Mouse (Mus musculus) R1 (cell line): ENCODE measurements around the gene Nucks1.

ENCODE experiments used
- DNase-seq: peaks from one replicate; pipeline ENCODE4 v3.0.0-alpha.2; 2018; ENCODE audit warnings: low read depth, low spot score

Gene Nucks1

DNA sequence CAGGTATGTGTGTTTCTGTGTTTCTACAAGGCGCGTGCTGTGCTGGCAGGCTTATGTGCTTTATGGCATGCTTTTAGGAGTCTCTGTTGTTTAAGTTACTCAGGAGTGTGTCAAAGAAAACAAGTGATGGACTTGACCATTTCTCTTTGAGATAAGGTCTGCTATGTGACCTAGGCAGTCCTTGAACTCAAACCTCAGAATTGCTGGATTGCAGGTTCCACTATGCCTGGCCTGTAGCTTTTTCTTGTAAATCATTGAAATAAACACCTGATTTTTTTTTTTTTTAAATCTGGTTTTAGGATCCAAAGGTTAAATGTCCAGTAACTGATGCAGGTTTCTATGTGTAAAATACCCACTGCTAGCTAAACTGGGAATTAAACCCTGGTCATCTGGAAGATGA is 8.7 kb downstream of the Nucks1 start:
- no peak for DNase-seq

- DNase-seq = no peak
Observed at GRCm38 (mm10) chr1:131922100-131922499, 11.8 kb downstream of the Nucks1 start.

- DNase-seq = no peak
Observed at GRCm38 (mm10) chr1:131933471-131933870, 23.1 kb downstream of the Nucks1 start.

- peak; percentile 83 for DNase-seq
Observed at GRCm38 (mm10) chr1:131937659-131938305, 27.4 kb downstream of the Nucks1 start.

- no peak for DNase-seq
Observed at GRCm38 (mm10) chr1:131938811-131939210, 28.5 kb downstream of the Nucks1 start.

- DNase-seq = peak; percentile 79
Observed at GRCm38 (mm10) chr1:131940711-131941244, 30.4 kb downstream of the Nucks1 start.

DNA sequence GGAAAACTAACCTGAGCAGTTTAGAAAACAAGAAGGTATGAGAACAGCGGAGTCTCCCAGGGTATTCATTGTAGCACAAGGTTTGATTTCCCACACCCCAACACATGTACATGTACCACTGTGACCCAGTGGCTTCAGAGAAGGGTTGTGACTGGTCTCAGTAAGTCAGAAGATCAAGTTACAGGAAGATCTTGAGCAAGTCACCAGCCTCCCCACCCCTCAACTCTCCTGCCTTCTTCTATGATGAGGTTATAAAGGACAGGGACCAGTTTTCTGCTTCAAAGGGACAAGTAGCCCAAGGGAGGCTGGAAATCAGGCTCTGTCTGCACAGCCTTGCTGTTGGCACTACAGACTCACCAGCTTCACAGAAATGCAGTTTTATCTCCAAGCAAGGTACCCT is 31.2 kb downstream of the Nucks1 start:
- no peak for DNase-seq

DNA sequence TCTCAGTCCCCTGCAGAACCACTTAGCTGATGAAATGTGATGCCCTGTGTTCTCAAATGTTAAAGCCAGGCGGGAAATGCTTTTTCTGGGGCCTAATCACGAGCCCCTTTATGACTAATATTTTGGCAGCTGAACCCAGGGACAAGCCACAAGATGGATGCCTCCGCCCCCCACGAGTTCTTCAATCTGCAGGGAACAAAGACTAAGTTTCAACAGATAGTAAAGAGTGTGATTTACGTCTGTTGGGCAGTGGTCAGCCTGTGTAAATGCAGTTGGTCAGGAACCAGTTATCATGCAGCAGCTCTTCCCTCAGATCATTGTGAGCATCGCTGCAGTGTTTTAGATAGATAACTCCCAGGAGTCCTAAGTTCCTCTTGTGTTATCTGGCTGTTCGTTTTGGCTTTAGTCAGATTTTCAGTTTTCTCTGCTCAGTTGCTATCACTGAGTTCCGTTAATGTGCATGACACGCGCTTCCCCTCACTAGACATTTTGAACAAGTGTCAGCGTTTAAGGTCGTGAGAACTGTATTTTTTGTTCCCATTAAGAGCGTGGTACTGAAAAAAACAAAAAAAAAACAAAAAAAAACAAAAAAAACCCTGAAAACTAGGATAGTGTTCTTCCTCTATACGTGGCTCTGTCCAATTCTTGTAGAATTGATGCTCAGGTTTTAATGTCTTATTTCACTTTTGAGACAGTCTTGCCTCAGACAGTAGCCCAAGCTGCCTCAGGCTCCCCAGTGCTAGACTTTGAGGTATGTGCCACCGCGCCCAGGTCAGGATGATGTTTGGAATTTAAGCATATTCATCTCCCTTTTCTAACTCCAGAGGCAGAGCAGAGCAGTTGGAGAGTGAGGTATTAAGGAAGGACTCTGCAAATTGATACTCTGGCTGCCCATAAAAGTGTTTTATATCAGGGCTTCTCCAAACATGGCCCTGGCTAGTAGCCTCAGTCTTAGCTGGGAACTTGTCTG is 32.6 kb downstream of the Nucks1 start:
- peak; percentile 47 for DNase-seq

DNA sequence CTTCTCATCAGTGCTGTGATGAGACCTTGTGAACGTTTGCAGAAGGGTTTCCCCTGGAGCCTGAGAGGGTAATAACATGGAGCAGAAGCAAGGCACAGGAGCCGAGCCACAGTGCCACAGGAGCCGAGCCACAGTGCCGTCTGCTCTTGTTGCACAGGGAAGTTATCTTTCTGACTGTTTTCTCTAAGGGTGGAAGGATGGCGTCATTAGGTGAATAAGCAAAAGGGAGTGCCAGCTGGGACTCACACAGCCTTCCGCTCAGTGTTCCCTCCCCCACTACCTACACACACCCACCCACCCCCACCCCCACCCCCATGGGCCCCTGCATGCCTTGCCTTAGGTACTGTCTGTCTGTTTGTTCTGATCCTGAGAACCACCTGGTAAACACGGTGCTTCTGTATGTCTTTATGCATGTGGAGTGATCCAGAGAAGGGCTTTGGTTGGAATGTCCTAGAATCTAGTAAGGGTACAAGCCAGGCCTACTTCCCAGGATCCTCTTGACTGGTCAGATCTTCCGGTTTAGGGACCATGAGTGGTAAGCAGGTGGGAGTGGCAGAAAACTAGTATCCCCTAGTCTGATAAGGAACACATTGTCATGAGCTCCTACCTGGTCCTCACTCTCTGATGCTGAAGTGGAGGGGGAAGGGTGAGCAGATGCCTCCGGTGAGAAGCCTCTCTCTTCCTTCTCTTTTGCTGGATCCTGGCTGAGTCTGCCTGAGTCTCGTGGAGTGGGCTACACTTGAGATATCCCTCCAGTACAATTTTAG is 35.5 kb downstream of the Nucks1 start:
- DNase-seq = peak; percentile 52

DNA sequence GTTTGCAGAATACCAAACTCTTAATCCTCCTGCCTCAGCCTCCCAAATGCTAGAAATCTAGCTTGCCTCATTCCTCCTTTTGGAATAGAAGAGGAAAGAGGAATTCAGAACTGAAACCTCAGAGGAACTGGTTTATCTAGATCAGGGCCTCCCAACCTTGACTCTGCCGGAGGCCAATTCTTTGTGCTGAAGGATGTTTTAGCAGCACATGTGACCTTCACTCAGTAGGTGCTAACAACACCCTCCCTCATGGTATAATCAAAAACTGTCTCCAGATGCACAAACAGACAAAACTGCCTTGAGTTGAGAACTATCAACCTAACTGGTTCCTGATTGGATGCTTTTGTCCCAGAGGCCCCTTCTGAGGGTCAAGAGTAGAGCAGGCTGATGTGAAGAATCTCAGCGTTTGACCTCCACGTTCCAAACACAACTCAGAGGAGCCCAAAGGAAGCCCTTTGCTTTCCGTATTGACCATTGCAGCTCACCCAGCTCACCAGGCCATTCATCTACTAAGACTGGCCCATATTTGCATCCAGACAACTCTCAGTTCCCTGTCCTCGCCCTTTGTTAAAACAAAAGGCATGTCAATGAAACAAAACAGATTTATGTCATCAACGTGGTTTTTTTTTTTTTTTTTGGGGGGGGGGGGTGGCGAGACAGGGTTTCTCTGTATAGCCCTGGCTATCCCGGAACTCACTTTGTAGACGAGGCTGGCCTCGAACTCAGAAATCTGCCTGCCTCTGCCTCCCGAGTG is 36.3 kb downstream of the Nucks1 start:
- peak; percentile 61 for DNase-seq

GRCm38 (mm10) chr1:131947997-131948525 is 37.7 kb downstream of the Nucks1 start:
- DNase-seq = no peak

GRCm38 (mm10) chr1:131954242-131954865 is 44.0 kb downstream of the Nucks1 start:
- no peak for DNase-seq

- DNase-seq = no peak
Observed at GRCm38 (mm10) chr1:131955131-131955757, 44.9 kb downstream of the Nucks1 start.

DNA sequence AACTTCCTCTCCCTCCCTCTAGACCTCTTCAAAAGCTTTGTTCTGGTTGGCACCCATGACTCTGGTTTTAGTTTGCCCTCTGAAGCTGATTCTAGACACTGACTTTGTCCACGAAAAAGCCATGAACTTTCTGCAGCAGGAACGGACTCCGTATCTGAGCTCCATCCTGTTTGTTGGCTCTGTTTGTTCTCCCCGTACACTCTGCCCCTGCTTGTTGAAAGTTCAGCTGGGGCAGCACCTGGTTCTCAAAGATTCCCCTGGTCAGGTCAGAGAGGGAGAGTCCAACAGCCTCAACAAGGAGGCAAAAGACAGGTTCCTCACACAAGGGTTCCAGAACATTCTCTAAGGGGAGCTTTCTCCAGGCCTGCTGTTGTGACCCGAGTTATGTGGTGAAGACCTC is 47.1 kb downstream of the Nucks1 start:
- DNase-seq = no peak

- no peak for DNase-seq
Observed at GRCm38 (mm10) chr1:131961004-131961403, 50.7 kb downstream of the Nucks1 start.

GRCm38 (mm10) chr1:131962606-131963084 is 52.3 kb downstream of the Nucks1 start, which contains the start of gene Slc45a3:
TSS of gene Slc45a3 (plus strand) at chr1:131962967.
- peak; percentile 80 for DNase-seq

DNA sequence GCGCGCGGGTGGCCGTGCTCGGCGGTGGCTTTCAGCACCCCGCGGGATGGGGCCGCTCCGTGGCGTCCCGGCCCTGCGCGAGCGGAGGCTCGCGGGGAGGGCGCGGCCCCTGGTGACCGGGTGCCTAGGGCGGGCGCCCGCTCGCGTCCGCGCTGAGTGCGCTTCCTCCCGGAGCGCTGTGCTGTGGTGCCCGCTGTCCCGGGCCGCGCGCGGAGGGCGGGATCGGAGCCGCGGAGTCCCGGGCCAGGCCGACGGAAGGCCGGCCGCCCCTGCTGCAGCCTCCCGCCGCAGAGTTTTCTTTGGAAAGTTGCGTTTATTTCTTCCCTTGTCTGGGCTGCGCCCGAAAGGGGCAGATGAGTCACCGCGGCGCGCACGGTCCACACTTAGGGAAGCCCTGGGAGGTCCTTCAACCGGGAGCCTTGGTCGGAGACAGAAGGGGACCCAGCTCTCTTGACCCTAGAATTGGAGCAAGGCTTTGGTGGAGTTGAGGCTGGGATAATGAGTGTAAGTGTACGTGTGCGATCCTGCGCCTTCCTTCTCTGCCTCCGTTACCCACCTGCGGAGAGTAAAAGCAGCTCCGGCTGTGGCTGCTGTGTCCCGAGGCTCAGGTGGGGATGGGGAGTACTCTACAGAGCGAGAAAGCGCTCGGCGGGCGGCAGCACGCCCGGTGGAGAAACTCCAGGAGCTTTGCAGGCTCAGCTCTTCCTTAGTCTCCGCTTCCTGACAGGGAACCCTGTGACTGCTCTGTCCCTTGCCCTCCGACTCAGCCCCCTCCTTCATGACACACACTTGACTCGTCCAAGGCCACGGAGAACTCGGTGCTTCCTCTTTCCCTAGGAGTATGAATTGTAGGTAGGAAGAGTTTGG is 53.0 kb downstream of the Nucks1 start:
- DNase-seq = peak; percentile 64

- DNase-seq = no peak
Observed at GRCm38 (mm10) chr1:131964100-131964499, 53.8 kb downstream of the Nucks1 start.

DNA sequence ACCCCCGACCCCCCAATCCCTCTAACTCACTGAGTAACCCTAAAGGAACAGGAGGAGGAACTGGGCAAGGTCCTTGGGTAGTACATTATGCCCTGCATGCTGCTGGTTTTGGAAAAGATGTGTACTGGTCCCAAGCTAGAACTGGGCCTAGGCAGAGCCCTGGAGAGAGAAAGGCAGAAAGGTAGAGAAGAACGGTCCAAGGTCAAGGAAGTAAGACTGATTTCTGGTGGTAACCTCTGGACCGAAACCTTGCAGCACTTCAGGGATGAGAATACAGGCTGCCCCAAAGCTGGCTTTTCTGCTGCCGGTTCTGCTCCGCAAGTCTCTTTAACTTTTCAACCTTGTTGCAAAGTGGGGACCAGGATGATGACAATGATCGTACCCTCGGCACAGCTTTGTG is 54.2 kb downstream of the Nucks1 start:
- no peak for DNase-seq
